Mouse (Mus musculus): ENCODE data around the gene 1700012P22Rik.

The 1700012P22Rik gene

DNA sequence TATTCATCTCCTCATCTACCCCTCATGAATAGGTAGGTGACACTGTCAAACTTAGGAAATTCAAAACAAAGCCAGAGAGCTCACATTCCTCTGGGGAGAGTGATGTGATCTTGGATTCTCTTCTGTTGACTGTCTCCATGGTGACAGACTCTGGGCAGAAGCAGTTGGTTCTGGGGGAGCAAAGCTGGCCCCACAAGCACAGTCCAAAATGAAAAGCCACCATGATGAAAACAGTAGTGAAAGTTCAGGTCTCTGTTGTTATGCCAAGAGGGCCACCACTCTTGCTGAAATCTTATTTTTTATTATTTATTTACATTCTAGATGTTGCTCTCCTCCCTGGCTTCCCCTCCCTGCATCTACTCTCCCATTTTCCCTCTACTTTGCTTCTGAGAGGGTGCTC lies at the start of gene 1700012P22Rik:
Gene 1700012P22Rik, minus strand, starts transcription at position 101 of the 400 bp plus-strand sequence.
- DNase-seq (ENCODE audit: low spot score in 2 of 2) = no peak

DNA sequence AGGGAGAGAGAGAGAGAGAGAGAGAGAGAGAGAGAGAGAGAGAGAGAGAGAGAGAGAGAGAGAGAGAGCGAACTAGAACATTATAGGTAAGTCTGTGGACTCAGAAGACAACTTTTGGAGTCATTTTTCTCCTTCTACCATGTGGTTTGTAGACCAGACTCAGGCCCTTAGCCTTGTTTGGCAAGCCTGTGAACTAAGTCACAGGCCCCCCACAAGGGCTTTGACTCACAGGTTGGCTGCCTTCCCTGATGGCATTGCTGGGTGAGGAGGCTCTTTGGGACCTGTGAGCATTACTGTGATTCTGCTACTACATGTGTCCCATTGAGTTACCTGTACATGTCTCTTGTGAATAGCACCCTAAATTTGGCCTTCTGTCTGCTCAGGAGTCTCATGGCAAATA lies 29.5 kb upstream of the 1700012P22Rik start:
- DNase-seq (ENCODE audit: low spot score in 2 of 2) = no peak

GRCm38 (mm10) chr4:144465206-144465605 lies 26.6 kb upstream of the 1700012P22Rik start:
- DNase-seq (ENCODE audit: low spot score in 2 of 2) = no peak

- no peak for DNase-seq (ENCODE audit: low spot score in 2 of 2)
These were observed 25.1 kb upstream of the 1700012P22Rik start, which contains the start of gene Aadacl3 for GRCm38 (mm10) chr4:144463656-144464055. Aadacl3 (minus strand) TSS chr4:144463756.

- DNase-seq (ENCODE audit: low spot score in 2 of 2) = no peak
These were observed 14.6 kb upstream of the 1700012P22Rik start, which contains the start of gene Gm9944 for GRCm38 (mm10) chr4:144453217-144453616. Gm9944 (minus strand) TSS chr4:144453317.

DNA sequence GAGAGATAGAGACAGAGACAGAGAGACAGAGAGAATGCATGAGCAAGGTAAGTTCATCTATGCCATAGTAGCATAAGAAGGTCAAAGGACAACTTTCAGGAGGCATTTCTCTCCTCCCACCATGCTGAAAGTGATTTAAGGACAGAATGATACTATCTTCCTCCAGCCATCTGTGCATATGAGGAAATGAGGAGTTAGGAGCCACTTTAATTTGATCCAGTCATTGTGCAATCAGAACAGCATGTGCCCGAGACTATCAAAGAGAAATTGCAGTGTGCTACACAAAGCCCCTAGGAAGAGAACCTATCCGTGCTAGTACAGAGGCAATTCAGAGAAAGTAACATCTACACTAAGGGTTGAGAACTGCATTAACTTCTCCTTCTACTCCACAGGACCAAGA lies 10.0 kb upstream of the 1700012P22Rik start:
- no peak for DNase-seq (ENCODE audit: low spot score in 2 of 2)

DNA sequence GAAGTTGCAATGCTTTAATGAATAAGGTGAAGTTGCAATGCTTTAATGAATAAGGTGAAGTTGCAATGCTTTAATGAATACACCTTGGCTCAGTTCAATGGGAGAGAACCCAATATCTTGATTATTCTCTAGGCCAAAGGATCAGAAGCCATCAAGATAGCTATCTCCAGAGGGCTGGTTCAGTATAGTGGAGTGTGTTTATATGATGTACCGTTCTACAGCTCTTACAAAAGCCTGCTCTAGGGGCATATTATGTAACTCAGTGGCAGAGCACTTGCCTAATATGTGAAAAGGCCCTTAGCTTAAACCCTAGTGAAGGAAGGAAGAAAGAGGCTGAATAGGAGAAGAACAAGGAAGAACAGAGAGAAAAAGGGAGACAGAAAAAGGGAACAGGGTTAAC lies 3.0 kb upstream of the 1700012P22Rik start:
- DNase-seq (ENCODE audit: low spot score in 2 of 2) = no peak

- DNase-seq (ENCODE audit: low spot score in 2 of 2) = no peak
These were observed 2.5 kb upstream of the 1700012P22Rik start for GRCm38 (mm10) chr4:144441095-144441494.

GRCm38 (mm10) chr4:144433216-144433615 lies 5.4 kb downstream of the 1700012P22Rik start:
- no peak for DNase-seq (ENCODE audit: low spot score in 2 of 2)

DNA sequence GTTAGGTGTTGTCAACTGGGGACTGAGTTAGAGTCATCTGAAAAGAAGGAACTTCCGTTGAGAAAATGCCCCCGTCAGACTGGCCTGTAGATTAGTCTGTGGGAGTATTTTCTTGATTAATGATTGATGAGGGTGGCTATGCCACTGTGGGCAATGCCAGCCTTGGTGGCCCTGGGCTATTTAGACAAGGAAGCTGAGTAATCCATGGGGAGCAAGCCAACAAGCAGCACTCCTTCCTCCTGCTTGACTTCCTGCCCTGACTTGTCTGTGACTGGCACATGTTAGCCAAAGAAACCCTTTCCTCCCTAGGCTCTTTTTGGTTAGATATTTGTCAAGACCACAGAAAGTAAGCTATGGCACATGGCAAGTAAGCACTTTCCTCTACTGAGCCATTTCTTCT lies 7.8 kb downstream of the 1700012P22Rik start:
- no peak for DNase-seq (ENCODE audit: low spot score in 2 of 2)

- no peak for DNase-seq (ENCODE audit: low spot score in 2 of 2)
These were observed 9.7 kb downstream of the 1700012P22Rik start for GRCm38 (mm10) chr4:144428868-144429267.

DNA sequence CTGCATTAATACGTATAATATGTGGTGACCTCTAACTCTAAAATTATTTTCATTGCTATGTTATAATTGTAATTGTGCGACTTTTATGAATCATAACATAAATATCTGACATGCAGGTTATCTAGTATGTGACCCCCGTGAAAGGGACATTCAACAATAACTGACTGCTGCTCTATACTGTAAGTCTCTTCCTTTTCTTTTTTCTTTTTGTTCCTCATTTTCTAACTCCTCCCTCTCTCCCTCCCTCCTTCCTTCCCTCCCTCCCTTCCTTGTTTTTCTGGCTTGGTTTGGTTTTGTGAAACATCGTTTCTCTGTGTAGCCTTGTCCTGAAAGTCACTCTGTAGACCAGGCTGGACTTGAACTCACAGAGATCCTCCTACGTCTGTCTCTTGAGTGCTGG lies 14.0 kb downstream of the 1700012P22Rik start:
- no peak for DNase-seq (ENCODE audit: low spot score in 2 of 2)

- no peak for DNase-seq (ENCODE audit: low spot score in 2 of 2)
These were observed 17.9 kb downstream of the 1700012P22Rik start for GRCm38 (mm10) chr4:144420644-144421043.

GRCm38 (mm10) chr4:144408290-144408689 lies 30.3 kb downstream of the 1700012P22Rik start, which contains the start of gene Pramef12:
Pramef12 (minus strand) TSS chr4:144408464.
- DNase-seq (ENCODE audit: low spot score in 2 of 2) = no peak

DNA sequence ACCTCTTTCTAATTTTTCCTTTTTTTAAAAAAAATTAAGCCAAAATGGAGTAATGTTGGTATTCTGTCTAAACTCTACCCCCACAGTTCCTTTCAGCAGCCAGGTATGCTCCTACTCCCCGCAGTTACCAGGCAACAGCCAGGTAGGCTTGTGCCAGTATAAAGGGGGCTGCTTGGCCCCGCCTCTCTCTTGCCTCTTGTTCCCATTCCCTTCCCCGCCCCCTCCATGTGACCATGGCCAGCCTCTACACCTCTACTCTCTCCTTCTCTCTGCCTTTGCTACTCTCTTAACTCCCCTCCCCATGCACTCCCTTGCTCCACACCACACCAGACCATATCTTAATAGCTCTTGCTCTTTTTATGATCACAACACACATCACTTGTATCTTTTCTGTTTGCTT lies 32.3 kb downstream of the 1700012P22Rik start:
- no peak for DNase-seq (ENCODE audit: low spot score in 2 of 2)

GRCm38 (mm10) chr4:144404456-144405086 lies 34.0 kb downstream of the 1700012P22Rik start:
- peak; percentile 60 to 66 for DNase-seq (ENCODE audit: low spot score in 2 of 2)

DNA sequence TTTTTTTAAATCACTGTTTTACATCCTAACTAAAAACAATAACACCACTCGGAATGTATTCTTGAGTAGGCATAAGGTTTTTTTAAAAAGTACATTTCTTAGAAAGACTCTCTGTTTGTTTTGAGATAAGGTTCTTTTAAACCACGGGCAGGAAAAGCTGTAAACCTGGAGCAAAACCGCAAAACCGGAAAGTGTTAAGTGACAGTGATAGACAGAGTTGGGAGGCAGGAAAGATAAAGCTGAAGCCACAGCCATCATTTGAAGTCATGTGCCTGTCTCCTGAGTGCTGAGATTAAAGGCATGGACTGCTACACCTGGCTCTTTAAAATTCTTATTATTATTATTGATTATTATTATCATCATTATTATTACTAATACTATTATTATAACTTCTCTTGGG lies 35.9 kb downstream of the 1700012P22Rik start:
- no peak for DNase-seq (ENCODE audit: low spot score in 2 of 2)

- no peak for DNase-seq (ENCODE audit: low spot score in 2 of 2)
These were observed 42.3 kb downstream of the 1700012P22Rik start for GRCm38 (mm10) chr4:144396316-144396715.

DNA sequence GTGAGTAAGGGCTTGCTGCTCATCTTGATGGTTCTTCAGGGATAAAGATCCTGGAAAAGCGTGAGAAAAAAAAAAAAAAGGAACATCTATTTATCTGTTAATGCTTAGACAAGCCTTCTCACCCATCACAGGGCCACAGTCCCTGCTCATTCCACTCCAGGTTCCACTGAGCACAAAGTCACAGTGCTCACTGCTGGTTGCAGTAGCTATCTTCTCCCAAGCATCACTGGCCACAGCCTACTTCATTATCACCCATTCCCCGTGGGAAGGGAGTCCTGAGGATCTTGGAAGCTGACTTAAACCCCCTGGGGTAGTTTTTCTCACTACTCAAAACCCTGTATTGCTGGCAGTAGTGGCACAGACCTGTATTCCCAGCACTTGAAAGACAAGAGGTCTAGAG lies 60.7 kb downstream of the 1700012P22Rik start, which contains the start of gene Pramef20:
Gene Pramef20, minus strand, starts transcription at position 23 of the 400 bp plus-strand sequence.
- DNase-seq (ENCODE audit: low spot score in 2 of 2) = no peak
